Mouse (Mus musculus): Measurements from ENCODE around the gene Ube2q1.

- TF ChIP-seq CTCF (IDR thresholded peaks at IDR 0.05; ENCODE audit: low read depth, low read length) (no peak), POLR2A (IDR thresholded peaks at IDR 0.05; ENCODE audit: extremely low read depth, insufficient read depth, low read length) (no peak)
Measured at GRCm38 (mm10) chr3:89728848-89729247, 44.6 kb upstream of the Ube2q1 start.

Measured in liver, adult 2 months (tissue).